Mouse (Mus musculus): Measurements from ENCODE around the gene Tfeb. TPM values are rescaled to one million over a fixed set of nuclear protein-coding genes. Genes with fewer than 3 reads are reported as not detected.

The Tfeb gene
- total RNA-seq, 2 experiments from 2014 or later = 6.1 to 6.2 TPM

GRCm38 (mm10) chr17:47708972-47709371, 27.9 kb upstream of the Tfeb start:
- intact Hi-C loops (cut with DNase I) = no loop called here
- DNase-seq (ENCODE audit: extremely low spot score in 1 of 2, low spot score in 2 of 2) = no peak

GRCm38 (mm10) chr17:47710036-47710435, 26.8 kb upstream of the Tfeb start:
- intact Hi-C loops (cut with DNase I) = no loop called here
- no peak for DNase-seq (ENCODE audit: extremely low spot score in 1 of 2, low spot score in 2 of 2)

- no peak for DNase-seq (ENCODE audit: extremely low spot score in 1 of 2, low spot score in 2 of 2)
- intact Hi-C loops (cut with DNase I) = no loop called here
These were observed 24.9 kb upstream of the Tfeb start for GRCm38 (mm10) chr17:47711883-47712282.

GRCm38 (mm10) chr17:47712889-47713571, 23.8 kb upstream of the Tfeb start:
- DNase-seq (ENCODE audit: extremely low spot score in 1 of 2, low spot score in 2 of 2) = no peak
- intact Hi-C loops (cut with DNase I) = no loop called here

GRCm38 (mm10) chr17:47715037-47715436, 21.8 kb upstream of the Tfeb start:
- intact Hi-C loops (cut with DNase I) = no loop called here
- no peak for DNase-seq (ENCODE audit: extremely low spot score in 1 of 2, low spot score in 2 of 2)

GRCm38 (mm10) chr17:47721183-47721582, 15.6 kb upstream of the Tfeb start:
- no peak for DNase-seq (ENCODE audit: extremely low spot score in 1 of 2, low spot score in 2 of 2)
- intact Hi-C loops (cut with DNase I) = no loop called here

- DNase-seq (ENCODE audit: extremely low spot score in 1 of 2, low spot score in 2 of 2) = no peak
- intact Hi-C loops (cut with DNase I) = no loop called here
These were observed 10.3 kb upstream of the Tfeb start, which contains the start of gene Pgc for GRCm38 (mm10) chr17:47726566-47726965. TSS of gene Pgc (plus strand) at chr17:47726842.

- peak in 1 of 2 experiments; percentile 40 for DNase-seq (ENCODE audit: extremely low spot score in 1 of 2, low spot score in 2 of 2)
- intact Hi-C loops (cut with DNase I) = no loop called here
These were observed 5.9 kb upstream of the Tfeb start for GRCm38 (mm10) chr17:47730633-47731575.

- intact Hi-C loops (cut with DNase I) = no loop called here
These were observed 1.2 kb upstream of the Tfeb start for GRCm38 (mm10) chr17:47735553-47736100.

GRCm38 (mm10) chr17:47737271-47738065, 638 bp downstream of the Tfeb start:
- intact Hi-C loops (cut with DNase I) = no loop called here
- peak; percentile 51 to 92 for DNase-seq (ENCODE audit: extremely low spot score in 1 of 2, low spot score in 2 of 2)

More at GRCm38 (mm10) chr17:47735553-47736100, 1.2 kb upstream of the Tfeb start:
- no peak for DNase-seq (ENCODE audit: extremely low spot score in 1 of 2, low spot score in 2 of 2)

- peak in 1 of 2 experiments; percentile 84 for DNase-seq (ENCODE audit: extremely low spot score in 1 of 2, low spot score in 2 of 2)
- intact Hi-C loops (cut with DNase I) = no loop called here
These were observed 1.4 kb downstream of the Tfeb start for GRCm38 (mm10) chr17:47738066-47738878.

GRCm38 (mm10) chr17:47738879-47739798, 2.3 kb downstream of the Tfeb start:
- no peak for DNase-seq (ENCODE audit: extremely low spot score in 1 of 2, low spot score in 2 of 2)
- intact Hi-C loops (cut with DNase I) = no loop called here

GRCm38 (mm10) chr17:47740186-47740585, 3.4 kb downstream of the Tfeb start:
- no peak for DNase-seq (ENCODE audit: extremely low spot score in 1 of 2, low spot score in 2 of 2)
- intact Hi-C loops (cut with DNase I) = no loop called here

GRCm38 (mm10) chr17:47742991-47743734, 6.3 kb downstream of the Tfeb start:
- intact Hi-C loops (cut with DNase I) = no loop called here
- DNase-seq (ENCODE audit: extremely low spot score in 1 of 2, low spot score in 2 of 2) = no peak

GRCm38 (mm10) chr17:47744086-47744485, 7.3 kb downstream of the Tfeb start:
- no peak for DNase-seq (ENCODE audit: extremely low spot score in 1 of 2, low spot score in 2 of 2)
- intact Hi-C loops (cut with DNase I) = no loop called here

GRCm38 (mm10) chr17:47744746-47745368, 8.0 kb downstream of the Tfeb start:
- DNase-seq (ENCODE audit: extremely low spot score in 1 of 2, low spot score in 2 of 2) = no peak
- intact Hi-C loops (cut with DNase I) = no loop called here

Measured in left cerebral cortex, postnatal 10 days (tissue).